Mouse (Mus musculus) CD4-positive, CD25-positive, alpha-beta regulatory T cell, adult 2 months (primary cell): ENCODE data around the gene Ndufaf4.
"Not testable (repeated sequence)": the region's sequence is repeated elsewhere in the genome, so short reads cannot be mapped to it uniquely, and the experiment has no call there.

Experiments
- DNase-seq: peaks from one replicate; pipeline ENCODE4 v3.0.0-alpha.2; 2012; ENCODE audit warnings: low read depth, low spot score

Gene Ndufaf4

GRCm38 (mm10) chr4:24897851-24898515 is at the start of gene Ndufaf4:
TSS of gene Ndufaf4 (plus strand) at chr4:24898083.
- DNase-seq: peak; percentile 97

DNA sequence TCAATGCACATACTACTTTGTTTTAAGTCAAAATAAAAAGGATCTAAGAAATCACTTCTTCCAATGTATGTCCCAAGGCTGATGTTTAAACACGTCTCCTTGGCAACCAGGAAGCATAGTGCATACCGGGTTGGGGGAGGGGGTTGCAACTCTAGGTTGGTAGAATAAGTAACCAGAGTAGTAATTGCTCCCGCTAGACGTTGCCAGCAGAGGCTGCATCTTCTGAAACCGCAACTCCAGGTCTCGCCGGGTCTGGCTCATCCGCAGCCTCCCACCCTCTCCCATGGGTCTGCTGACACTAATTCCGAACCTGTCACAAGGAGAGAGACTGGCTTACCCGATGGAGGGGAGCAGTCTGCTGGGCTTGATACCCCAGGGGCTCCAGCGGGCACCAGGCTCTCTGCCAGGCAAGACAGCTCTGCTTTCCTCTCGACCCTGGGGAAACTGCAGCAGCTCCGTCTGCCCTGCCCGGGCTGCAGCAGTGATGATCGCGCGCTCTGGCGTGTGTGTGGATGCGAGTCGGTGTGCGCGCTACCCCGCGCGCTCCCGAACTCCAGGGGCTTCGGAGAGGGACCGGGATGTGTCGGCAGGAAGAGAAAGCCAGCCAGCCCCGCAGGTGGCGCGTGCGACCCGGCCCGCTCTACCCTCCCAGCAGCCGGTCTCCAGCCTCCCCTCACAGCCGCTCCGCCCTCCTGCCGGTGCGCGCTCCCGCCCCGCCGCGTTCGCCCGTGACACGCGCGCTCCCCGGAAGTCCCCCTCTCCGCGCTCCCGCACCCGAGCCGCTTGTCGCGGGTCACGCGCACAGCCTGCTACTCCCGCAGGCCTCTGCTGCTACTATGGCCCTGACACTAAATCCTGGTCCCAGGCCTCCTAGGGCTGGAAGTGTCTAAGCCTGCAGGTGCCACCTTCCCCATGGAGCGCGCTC is 47.2 kb upstream of the Ndufaf4 start, which contains the start of gene Klhl32:
Gene Klhl32, minus strand, starts transcription at position 724 of the 925 bp plus-strand sequence.
- peak; percentile 25 for DNase-seq

DNA sequence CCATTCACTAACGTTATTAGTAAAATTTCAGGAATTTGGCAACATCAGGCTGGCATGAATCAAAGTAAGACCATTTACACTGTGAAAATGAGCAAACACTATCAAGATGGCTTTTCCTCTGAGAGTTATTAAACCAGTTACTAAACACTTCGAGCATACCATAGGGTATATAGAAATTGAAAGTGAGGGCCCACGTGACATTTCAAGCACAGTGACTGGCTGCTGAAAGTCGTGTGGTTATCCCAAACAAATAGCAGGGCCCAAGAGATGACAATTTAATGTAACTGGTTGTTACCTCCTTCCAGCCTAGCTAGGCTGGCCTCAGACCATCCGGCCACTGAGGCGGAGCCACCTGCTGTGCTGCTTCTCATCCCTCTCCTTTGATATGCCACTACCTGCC is 32.2 kb upstream of the Ndufaf4 start:
- DNase-seq: no peak

GRCm38 (mm10) chr4:24869230-24869629 is 28.7 kb upstream of the Ndufaf4 start:
- no peak for DNase-seq

DNA sequence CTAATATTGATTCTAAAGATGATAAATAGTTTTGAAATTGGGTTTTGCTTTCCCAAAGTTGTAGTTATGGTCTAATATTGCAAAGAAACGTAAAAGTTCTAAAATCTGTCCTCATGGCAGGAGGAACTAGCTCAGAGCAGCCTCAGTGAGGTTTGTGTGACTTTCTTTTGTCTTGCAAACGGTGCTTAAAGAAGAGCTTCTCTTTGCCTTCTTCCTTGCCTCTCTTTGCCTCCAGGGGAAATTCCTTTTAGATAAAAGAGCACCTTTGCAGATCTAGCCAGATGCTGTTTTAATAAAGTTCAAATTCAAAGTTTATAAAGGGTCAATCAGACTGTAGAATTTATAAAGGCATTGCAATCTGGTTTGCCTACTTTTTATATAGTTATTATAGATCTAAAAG is 8.5 kb upstream of the Ndufaf4 start:
- not testable (repeated sequence) for DNase-seq

DNA sequence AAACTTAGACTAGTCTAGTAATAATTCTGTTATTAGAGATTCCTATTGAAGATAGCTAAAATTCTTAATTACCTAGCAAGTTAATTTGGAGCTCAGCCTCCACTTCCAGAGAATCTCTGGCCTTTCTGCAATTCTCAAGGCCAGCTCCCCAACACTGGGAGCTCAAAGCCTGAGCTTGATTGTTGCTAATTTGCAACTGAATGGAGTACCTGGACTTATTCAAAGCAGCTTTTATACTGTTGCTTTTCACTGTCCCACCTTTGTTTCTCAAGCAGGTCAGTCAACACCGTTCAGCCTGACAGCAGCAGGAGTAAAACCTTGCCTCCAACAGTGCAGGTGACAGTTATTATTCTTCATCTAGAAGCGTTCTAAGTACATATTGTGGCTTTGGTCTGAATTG is 5.6 kb upstream of the Ndufaf4 start:
- DNase-seq: not testable (repeated sequence)

DNA sequence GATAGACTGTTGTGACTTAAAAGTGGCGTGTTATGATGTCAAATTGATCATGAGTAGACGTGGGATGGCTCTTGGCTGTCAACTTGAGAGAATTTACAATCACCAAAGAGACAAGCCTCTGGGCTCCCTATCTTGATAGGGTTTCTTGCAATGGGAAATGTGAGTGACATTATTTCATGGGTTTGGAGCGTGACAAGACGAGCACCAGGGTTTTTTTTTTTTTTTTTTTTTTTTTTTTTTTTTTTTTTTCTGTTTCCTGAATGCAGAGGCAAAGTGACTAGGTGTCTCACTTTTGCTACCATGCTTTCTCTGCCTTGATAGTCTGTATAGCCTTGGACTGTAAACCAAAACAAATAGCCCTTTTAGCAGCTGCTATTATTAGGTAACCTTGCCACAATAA is 3.3 kb upstream of the Ndufaf4 start:
- no peak for DNase-seq

GRCm38 (mm10) chr4:24896829-24897228 is 1.1 kb upstream of the Ndufaf4 start:
- DNase-seq: peak; percentile 62

- DNase-seq: no peak
Observed at GRCm38 (mm10) chr4:24897351-24897750, 532 bp upstream of the Ndufaf4 start.

- peak; percentile 12 for DNase-seq
Observed at GRCm38 (mm10) chr4:24898636-24899035, 753 bp downstream of the Ndufaf4 start.

DNA sequence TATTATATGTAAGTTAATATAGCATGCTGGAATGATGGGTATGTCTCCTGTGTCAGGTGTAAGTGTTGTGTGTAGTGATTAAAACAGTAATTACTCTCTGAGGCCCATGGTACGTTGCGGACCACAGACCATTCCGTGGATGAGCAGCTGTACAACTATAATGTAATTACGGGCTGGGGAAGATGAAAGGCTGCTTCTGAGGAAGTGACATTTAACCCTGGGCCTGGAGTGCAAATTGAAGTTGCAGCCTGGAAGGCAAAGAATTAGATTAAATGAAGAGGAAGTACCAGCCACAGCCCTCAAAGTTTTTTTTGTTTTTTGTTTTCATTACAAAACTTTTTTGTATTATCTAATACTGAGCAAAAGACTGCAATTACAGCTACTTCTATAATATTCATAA is 1.3 kb downstream of the Ndufaf4 start:
- peak; percentile 10 for DNase-seq

DNA sequence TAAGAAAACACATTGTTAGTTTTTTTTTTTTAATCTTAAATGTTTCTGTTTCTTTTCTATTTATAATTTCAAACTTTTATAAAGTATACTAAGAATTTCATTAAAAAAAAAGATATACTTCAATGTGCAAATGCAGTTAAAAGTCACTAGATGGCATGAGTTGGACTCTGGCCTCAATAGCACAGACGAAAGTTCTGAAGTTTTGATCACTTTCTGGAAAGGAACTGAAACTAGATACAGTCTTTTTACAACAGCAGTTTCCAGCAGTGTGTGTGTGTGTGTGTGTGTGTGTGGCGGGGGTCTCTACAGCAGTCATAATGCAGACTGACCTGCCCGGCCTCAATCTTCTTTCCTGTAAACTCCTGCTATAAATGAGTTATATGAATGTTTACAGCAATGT is 9.9 kb downstream of the Ndufaf4 start:
- no peak for DNase-seq

- DNase-seq: no peak
Observed at GRCm38 (mm10) chr4:24915631-24916030, 17.7 kb downstream of the Ndufaf4 start.

DNA sequence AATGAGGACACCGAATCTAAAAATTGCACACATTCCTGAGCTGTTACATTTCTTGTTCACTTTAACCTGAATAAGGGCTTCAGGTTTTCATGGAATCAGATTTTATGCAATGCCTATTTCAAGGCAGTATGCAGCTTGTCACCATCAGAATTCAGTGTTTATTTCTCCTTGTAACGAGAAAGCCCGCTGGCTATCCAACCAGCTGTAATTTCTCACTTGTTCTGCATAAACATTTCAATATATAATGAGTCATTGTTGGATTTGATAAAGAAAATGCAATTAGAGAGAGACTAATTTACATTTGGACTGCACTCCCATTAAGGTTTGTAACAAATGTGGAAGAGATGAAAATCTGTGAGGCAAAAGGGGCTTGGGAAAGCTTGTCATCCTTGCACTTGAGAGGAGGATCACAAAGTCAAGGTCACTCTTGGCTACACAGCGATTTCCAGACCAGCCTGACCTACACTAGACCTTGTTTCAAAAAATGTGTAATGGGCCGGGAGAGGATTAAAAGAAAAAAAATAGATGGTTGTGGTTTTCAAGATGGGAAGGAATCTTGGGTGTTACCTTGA is 22.2 kb downstream of the Ndufaf4 start:
- no peak for DNase-seq

- DNase-seq: no peak
Observed at GRCm38 (mm10) chr4:24924726-24925125, 26.8 kb downstream of the Ndufaf4 start.

GRCm38 (mm10) chr4:24928260-24928780 is 30.4 kb downstream of the Ndufaf4 start:
- no peak for DNase-seq

GRCm38 (mm10) chr4:24928926-24929325 is 31.0 kb downstream of the Ndufaf4 start:
- no peak for DNase-seq

DNA sequence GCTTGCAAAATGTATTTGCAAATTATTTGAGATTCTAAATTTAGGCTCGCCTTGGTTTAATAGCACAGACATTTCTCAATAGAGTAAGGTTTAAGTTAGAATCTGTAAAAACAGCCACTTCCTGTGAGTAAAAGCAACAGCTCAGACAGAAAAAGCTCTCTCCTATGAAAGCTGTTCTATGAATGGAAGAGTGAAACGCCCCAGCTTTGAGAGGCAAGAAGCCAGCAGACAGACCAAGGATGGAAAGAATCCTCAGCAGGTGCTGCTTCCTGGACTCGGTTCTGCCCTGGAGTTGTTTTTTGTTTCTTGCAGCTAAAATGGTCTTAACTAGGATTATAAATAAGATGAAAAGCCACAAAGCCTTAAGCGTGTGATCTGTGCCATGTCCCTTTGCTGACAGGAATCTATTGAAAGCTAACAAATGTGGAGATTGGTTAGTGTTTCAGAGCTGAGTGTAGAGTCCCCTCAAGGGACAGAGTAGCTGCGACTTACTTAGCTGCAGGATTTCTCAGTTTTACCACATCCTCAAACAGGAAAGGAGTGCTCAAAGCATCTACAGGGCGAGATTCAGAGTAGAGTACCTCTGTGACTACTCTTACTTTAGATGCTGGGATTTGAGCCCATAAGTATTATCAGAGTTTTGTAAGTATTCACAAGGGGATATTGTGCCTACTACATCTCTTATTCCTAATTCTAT is 45.0 kb downstream of the Ndufaf4 start:
- no peak for DNase-seq
